Mouse (Mus musculus) adrenal gland, adult 18-20 months (tissue): ENCODE data around the gene Acsf3. TPM values are rescaled to one million over a fixed set of nuclear protein-coding genes. Genes with fewer than 3 reads are reported as not detected.
A peak's percentile ranks its signal among the peaks of the same experiment; 100 is the strongest.

Experiments
- DNase-seq, 2 experiments: peaks; one replicate each; pipeline ENCODE4 v3.0.0; 2021 to 2022; ENCODE audit warnings: low spot score in 2 of 2
- long read RNA-seq, 2 experiments: library from polyadenylated mRNA; stranded (forward); transcript quantifications; one replicate each; pipeline ENCODE4 v2.0.0; 2021
- total RNA-seq, 2 experiments: library from RNA; stranded (reverse); gene quantifications; 1 replicate in 1 of 2; 2 replicates in 1 of 2; pipeline ENCODE4 v1.2.3; 2021

Gene Acsf3
- total RNA-seq = 10 to 100 TPM; 42.0 to 76.0 TPM
- long read RNA-seq, experiment 1, transcript Acsf3-203 (10 exons, 2,171 nt) = major isoform, 25 of 55 reads
- long read RNA-seq, experiment 1, transcript Acsf3-201 (10 exons, 2,206 nt) = minor isoform, 20 of 55 reads
- long read RNA-seq, experiment 1, partial matches to known transcripts = 7 of 55 reads
- long read RNA-seq, experiment 1, other reads (novel, unspliced or antisense) = 3 of 55 reads
- long read RNA-seq, experiment 2, transcript Acsf3-201 (10 exons, 2,206 nt) = minor isoform, 14 of 52 reads
- long read RNA-seq, experiment 2, transcript Acsf3-203 (10 exons, 2,171 nt) = major isoform, 16 of 52 reads
- long read RNA-seq, experiment 2, partial matches to known transcripts = 20 of 52 reads
- long read RNA-seq, experiment 2, other reads (novel, unspliced or antisense) = 2 of 52 reads

DNA sequence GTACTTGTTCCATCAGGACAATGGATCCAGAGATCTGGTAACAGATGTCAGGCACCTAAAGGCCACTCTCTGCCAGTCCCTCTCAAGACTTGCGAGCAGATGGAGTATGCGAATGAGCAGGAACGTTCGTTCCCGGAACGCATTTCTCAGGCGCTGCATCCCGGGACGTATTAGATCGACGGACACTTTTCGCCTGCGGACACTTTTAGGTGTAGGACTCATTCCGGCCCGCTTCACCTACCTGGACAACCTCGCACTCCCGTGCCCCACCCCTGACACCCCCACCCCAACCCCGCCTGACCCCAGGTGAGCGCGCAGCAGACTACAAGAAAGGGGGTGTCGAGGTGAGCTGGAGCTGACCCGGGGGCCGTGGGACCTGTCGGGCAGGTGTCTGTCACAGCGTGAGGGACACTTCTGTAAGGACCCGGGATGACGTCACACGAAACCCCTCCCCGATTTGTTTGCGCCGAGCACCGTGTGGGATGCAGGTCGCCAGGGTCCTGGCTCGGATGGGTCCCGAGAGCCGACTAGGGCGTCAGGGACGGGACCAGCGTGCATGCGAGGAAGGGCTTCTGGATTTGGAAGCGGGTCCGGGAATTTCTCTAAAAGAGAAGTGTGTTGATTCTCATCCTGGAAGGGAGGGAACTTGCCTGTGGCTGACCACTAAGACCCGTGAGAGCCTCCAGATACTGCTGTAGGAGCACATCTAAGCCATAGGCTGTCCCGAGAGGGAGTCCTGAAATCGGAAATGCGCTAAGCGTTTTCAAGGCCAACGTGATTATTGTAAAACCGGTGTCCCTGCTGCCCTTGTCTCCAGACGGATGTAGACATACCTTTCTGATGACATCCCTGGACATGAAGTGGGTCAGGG lies at the start of gene Acsf3:
Acsf3 (plus strand) TSS at position 202 of the 871 bp plus-strand sequence.
- peak; percentile 62 to 63 for DNase-seq

DNA sequence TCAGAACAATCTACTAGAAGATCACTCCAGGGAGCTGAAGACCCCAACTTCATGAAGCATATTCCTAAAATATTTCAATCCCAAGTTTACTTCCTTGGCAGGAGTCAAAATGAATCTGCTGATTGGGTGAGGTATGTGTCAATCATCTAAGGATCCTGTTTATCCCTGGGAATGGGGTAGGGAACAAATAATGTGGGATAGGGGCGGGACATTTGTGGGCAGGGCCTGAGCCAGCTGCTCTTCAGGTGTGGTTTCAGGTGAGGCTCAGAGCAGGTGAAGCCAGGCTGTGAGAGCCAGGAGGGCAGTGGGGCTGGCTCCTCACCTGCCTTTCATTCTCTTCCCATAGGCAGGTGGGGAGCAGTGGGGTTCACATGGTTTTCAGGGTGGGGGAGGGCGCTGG lies 48.5 kb upstream of the Acsf3 start:
- DNase-seq = no peak

DNA sequence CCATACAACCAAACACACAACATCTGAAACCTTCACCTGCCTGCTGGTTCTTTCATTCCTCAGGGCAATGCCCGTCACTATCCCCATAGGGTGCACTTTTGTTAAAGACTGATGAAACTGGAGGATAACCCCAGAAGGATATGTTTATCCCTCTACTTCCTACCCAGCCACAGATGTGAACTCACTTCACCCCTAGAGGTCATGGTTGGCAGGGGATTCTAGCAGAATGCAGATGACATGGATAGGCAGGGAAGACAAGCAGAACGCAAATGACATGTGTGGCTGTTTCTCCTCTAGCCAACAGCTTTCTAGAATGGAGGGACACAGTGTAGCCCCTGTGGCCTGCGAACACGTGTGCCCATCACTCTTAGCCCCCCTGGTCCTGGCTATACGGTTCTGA lies 47.9 kb upstream of the Acsf3 start:
- DNase-seq = no peak

DNA sequence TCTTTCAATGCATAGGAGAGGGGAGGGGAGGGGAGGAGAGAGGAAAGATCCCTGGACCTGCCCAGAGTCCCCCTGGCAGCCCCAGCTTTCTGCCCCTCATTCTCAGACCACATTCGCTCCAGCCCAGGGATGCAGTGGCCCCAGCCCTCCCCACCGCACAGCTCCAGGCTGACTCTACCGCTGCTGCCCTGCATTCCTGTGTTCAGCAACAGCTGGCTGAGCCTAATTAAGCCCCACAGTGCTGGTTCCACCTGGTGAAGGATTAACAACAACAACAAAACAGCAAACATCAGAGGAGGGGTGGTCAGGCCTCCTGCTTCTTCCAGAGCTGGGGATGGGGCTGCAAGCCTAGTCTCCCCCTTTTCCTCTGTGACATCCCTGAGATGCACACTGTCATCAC lies 46.7 kb upstream of the Acsf3 start:
- no peak for DNase-seq

DNA sequence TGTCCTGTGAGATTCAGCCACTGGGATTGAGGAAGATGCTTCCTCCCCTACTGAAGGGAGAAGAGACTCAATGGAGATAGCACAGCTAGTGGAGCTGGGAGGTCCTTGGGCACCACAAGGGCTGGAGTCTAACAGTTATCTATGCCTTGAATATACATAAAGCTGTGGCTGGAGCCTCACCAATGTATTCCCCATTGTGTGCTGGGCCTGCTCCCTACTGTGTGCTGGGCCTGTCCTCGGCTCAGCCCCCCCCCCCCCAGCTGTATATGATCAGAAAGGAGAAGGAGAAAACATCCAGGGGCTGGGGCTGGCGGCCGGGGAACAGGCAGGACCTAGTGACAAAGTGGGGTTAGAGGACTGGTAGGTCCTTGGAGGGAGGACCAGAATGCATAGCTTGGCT lies 40.2 kb upstream of the Acsf3 start:
- no peak for DNase-seq

DNA sequence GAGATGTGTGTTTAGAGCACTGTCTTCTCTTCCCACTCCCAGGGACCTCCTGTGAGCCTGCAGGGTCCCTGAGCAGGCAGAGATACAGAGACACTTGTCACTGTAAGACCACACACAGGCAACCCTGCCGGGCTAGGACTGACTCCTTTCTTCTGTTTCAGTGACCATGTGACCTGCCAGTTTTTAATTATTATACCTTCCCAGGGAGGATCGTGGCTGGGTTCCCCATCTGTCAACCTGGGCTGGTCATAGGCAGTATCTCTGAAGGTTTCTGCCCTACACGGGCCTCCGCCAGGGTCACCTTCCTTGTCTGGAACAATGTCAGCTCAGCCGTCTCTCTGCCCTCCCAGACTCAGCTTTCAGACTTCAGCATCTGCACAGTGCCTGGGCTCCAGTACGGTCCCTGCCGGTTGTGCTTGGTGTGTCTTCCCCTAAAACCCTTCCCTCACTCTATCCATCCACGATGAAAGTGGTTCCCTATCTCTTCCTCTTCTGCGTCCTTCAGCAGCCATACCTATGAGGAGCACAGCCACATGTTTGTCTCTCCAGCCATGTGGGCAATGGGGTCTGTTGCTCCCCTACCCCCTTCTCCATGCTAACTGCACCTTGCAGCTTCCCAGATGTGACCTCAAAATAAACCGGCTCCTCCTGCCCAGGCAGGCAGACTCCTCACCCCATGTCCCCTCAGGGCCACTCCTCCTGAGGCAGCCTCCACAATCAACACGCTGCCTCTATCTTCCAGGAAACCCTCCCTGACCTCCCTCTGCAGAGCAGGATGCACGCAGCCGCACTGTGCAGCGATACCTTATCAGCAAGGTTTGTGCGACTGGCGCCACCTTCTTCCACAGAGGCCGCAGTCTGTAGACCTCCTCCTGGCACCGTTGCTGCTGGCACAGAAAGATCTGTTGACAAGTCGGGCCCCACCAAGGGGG lies 39.5 kb upstream of the Acsf3 start:
- DNase-seq = no peak

DNA sequence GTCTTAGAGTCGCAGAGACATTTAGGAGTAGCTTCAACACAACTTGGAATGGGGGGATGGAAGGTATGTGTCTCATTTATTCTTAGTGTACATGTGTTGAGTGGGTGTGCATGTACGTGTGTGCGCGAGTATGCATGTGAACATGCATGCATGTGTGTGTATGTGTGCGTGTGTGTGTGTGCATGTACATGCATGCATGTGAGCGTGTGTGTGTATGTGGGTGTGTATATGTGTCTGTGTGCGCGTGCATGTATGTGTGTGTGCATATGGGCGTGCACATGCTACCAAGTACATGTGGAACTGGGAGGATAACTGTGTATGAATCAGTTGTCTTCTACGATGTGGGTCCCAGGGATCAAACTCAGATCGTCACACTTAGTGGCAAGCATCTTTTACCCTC lies 38.7 kb upstream of the Acsf3 start:
- DNase-seq = no peak

DNA sequence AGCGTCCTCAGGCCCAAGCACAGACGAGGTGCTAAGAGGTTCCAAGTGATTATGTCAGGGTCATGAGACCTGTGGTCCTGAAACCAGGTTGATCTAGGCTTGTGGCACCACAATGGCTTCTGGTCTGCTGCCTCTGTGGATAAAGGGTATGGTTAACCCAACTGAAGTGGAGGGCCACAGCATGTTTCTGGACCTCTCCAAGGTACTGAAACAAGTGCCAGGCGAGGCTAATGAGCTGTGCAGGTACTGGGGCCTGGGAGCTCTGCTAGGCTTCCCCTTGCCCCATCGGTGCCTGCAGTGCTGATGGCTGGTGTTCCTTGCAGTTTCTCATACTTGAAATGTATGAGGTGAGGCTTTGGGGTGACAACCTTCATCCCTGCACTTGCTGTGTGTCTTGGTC lies 38.2 kb upstream of the Acsf3 start:
- no peak for DNase-seq

DNA sequence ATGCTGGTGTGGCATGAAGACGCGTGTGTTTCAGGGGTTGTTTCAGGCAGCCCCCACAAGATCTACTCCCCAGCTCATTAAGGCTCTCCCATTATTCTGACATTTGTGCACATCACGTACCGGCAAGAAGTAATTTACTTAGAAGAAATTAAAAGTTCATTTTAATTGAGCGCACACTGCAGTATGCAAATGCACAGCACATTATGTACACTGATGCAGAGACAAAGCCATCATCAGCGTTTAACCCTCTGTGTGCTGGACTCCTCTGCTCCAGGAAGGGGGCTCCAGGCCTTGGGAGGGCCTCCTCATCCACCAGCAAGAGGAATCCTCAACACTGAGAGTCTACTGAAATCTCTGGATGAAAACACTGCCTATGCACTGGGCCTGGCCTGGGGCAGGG lies 37.4 kb upstream of the Acsf3 start:
- DNase-seq = no peak

DNA sequence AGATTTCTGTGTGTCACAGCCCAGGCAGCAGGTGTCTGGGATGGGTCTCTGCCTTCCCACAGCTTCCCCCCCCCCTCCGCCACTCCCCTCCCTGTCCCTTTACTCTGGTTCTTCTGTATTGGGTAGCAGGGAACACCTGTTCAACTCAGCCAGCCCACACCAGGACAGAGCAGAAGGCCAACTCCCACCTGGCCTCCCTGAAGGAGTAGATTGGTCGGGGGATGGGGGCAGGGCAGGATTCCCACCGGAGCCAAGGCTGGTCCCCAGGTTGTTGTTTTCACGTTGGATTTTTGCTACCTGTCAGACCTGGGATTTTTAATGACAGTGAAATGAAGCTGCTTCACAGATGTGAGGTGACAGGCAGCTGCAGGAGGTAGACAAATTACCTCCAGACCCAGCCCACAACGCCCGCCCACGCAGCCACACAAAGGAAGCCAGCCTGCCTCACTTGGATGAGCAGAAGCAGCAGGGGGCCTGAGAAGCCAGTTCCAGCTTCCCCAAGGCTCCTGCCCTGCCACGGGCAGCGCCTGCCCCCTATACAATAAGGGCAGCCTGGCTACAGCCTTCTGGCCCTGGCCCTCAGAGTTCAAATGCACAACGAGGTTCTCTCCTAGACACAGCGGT lies 36.1 kb upstream of the Acsf3 start:
- no peak for DNase-seq

DNA sequence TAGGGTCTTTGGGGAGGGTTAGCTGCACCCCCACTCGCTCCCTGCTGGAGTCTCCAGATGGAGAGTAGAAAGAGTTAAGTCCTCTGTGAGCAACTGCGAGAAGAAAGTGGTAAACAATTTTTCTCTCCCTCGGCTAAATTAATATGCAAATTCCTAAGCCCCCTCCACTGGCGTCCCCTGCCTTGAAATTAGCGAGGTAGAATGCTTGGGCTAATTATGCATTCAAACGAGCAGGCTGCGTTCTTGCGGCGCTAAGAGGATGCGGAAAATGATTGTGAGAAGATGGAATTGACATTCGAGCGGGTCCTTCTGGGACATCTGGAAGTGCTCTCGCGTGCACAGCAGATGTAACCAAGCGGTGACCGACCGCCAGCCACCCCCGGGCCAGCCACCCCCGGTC lies 32.8 kb upstream of the Acsf3 start:
- DNase-seq = no peak

DNA sequence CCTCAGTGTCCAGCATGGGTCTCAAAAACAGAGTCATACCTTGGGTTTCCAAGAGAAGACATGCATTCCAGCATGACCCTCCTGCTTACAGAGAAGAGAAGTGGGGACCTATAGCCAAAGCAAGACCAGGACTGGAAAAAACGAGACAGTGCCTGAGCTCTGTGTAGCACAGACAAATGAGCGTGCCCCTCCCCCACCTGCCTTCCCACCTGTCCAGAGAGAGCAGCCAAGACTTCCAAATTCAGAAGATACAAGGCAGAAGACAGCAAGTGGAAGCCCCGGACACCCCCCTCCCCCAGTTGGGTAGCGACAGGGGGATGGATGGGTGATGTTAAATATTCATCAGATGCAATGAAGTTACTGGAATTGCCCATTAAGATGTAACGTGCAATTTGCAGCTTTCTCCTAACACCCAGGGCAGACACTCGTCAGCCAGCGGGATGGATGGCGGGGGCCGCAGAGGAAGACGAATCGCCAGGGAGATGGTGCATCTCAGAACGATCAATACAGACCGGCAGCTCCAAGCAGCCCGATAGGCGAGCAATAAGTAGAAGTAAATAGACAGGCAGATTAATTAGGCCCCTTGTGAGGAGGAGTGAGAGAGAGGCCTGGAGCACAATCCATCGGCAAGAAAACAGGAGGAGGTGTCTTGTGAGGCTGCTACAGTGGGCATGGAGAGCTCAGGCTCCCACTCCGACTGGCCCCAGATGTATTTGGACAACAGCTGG lies 30.1 kb upstream of the Acsf3 start:
- no peak for DNase-seq

DNA sequence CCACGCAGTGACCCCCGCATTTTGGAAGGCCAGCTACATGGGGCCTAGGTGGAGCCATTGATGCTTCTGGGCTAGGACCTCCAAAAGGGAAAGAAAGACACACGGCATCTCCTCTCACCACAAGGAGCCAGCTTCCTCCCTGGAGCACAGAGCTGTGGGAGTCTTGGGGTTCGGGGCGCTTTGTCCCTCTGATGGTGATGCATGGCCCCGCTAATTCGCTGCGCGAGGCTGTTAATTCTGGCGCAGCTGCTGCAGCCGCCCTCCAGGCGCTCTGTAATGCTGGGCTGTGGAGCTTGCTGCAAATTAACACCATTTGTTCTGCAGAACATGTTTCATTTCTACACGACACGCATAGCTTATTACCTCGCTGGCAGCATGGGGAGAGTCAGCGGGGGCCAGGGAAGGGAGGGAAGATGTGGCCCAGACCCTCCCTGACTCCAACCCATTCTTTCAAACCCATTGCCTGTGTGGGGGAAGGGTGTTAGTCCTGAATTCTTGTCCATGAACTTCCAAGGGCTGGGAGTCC lies 29.5 kb upstream of the Acsf3 start:
- DNase-seq = no peak

DNA sequence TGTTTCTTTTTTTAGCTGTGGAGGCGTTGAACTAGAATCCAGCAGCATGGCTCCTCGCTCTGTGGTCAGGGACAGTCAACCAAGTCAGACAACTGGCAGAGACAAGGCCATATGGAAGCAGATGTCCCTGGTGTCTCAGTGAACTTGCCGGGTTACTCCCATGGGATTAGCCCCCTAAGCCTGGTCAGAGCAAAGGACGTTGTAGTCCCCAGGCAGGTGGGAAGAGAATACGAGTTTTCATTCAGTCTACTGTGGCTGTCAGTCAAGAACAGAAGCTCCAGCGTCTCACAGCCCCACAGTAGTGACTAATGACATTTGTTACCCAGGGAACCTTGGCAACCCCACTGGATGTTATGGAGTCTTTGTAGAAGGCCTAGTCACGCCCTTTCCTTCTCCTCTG lies 28.8 kb upstream of the Acsf3 start:
- no peak for DNase-seq

DNA sequence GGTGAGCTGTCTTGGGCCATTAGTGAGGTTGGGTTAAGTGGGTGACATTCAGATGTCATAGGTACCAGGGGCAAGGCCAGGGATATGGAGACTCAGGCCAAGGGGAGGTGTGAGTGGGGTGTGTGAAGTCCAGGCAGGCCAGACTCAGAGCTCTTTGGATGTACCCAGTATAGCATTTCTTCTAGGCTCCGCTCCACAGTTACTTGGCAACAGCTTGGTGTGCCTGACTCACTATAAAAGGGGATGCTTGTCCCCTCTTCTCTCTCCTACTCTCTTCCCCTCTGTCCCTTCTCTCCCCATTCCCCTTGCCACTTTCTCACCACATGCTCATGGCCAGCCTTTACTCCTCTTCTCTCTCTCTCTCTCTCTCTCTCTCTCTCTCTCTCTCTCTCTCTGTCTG lies 27.5 kb upstream of the Acsf3 start:
- no peak for DNase-seq

DNA sequence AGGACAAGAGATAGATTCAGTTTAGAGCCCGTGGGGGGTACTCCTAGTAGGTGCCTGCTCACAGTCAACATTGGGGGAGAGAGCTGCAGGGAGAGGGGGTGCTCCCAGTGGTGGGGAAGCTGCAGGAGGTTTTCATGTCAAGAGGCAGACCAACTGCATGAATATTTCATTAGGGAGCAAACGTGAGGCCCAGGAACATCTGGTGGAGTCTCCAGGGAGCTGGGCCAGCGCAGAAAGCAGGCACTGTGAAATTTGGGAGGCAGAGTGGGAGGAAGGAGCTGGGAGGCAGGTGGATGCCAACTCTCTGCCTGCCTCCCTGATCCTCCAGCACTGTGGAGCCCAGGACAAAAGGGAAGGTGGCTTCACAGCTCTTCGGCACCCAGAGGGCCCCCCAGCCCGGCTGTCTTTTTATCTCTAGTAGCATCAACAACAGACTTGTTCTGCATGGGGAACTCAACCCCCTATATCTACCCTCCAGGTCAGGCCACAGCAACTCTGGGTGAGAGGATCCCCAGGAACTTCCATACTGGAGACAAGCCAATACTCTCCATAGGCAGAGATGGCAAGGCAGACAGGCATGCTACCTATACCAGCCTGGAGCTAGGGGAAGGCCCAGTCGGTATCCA lies 25.8 kb upstream of the Acsf3 start:
- DNase-seq = no peak

DNA sequence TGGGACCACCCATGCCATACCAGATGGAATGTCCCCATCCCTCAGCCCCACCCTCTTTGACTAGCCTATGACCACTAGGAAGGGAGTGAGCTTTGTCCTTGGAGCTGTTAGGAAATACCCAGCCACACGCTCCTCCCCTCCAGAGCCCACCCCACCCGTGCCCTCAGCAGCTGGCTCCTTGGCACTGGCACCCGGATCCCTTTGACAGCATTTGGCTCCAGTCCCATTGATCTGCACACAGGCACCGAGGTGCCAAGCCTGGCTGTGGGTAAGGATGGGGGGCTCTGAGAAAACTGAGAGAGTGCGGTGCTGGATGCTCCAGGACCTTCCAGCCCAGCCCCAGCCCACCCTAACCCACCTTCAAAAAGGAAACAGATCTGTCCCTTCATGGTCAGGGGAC lies 23.9 kb upstream of the Acsf3 start:
- DNase-seq = no peak

DNA sequence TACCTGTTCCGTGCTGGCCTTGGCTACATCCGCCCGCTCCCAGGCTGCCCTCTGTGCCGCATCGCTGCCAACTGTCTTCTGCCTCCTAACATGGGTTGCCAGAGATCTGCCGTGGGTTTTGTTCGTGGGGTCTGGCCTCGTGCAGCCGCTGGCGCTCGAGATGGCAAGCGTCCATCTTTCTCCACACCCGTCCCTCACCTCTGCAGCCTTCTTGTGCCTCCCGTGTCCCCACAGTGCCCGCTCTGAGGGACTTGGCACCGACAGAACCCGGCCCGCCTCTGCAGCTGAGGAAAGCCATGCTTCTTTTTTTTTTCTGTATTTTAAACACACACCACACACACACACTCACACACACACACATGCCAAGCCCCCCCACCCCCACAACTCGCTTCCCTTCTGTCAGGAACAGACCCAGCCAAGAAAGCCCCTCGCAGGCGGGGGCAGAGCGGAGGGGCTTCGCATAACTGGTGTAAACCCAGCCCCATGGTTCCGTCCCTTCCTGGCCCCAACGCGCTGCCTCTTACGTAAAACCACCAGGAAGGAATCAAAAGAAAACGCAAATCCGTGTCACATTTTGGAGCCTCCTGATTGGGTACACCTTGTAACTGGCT lies 23.1 kb upstream of the Acsf3 start:
- no peak for DNase-seq

DNA sequence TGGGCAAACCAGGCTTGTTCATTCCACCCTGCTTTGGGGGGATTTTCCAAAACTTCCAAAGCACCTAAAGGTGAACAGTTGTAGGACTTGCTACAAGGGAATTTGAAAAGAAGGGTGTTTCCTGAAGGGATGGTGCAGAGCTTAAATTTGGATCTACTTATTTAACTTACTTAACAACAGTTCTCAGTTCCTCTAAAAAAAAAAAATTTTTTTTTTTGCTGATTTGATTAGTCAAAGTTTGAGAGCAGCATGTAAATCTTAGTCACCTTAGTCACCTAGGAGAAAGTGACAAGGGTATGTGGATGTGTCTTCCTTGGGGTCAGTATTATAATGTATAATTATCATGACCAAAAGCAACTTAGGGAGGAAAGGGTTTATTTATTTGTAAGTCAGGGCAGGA lies 16.7 kb upstream of the Acsf3 start:
- no peak for DNase-seq
